Mouse (Mus musculus): Measurements from ENCODE around the gene Sema5b.

The Sema5b gene

DNA sequence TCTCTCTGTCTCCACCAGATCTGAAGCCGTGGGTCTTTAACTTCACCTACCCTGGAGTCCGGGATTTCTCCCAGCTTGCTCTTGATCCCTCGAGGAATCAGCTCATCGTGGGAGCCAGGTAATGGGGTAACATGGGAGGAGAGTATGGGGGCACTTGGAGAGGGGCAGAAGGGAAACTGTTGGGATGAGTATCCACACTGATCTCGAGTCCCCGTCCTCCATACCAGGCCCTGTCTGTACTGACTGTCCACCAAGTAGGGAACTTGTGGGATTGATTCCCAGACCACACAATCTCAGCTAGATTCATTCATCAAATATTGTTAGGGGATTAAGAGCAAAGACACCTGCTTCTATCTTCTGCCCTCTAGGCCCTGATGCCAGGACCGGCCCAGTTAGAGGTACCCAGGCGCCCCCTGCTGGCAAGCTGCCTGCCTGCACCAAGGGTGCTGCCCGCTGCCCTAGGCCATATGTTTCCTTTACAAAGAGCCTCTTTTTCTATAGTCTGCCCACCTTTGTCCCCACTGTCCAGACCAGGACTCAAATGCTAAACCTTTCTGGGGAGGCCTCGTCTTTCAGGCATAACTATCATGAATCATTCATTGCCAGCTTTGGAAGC, 87.2 kb downstream of the Sema5b start:
- in situ Hi-C loops (cut with MboI; ENCODE audit: low sequenced_read_pairs) = no loop called here

GRCm38 (mm10) chr16:35630470-35631183, 89.7 kb downstream of the Sema5b start:
- in situ Hi-C loops (cut with MboI; ENCODE audit: low sequenced_read_pairs) = no loop called here

GRCm38 (mm10) chr16:35633058-35633457, 92.1 kb downstream of the Sema5b start:
- in situ Hi-C loops (cut with MboI; ENCODE audit: low sequenced_read_pairs) = no loop called here

- in situ Hi-C loops (cut with MboI; ENCODE audit: low sequenced_read_pairs) = no loop called here
Observed at GRCm38 (mm10) chr16:35634971-35635370, 94.0 kb downstream of the Sema5b start.

- in situ Hi-C loops (cut with MboI; ENCODE audit: low sequenced_read_pairs) = no loop called here
Observed at GRCm38 (mm10) chr16:35639505-35639904, 98.6 kb downstream of the Sema5b start.

DNA sequence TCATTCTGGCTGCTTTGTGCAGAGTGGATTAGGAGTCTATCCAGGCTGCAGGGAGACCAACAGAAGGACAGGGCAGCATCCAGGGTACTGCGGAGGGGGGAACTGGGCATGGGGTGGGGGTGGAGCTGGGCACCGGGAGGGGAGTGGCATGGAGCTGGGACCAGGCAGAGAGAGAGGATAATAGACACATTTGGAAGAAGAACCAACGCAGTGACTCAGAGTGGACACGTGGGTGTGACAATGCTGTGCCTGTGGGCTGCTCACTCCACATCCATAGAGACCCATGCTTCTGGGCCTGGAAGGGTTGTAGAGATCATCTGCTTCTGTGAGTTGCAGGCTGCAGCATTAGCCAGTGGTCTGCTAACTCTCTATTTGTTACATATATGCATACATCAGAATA, 107.9 kb downstream of the Sema5b start:
- in situ Hi-C loops (cut with MboI; ENCODE audit: low sequenced_read_pairs) = no loop called here

- in situ Hi-C loops (cut with MboI; ENCODE audit: low sequenced_read_pairs) = no loop called here
Observed at GRCm38 (mm10) chr16:35652206-35652605, 111.3 kb downstream of the Sema5b start.

- in situ Hi-C loops (cut with MboI; ENCODE audit: low sequenced_read_pairs) = no loop called here
Observed at GRCm38 (mm10) chr16:35652706-35653105, 111.8 kb downstream of the Sema5b start.

GRCm38 (mm10) chr16:35653951-35654350, 113.0 kb downstream of the Sema5b start:
- in situ Hi-C loops (cut with MboI; ENCODE audit: low sequenced_read_pairs) = no loop called here

DNA sequence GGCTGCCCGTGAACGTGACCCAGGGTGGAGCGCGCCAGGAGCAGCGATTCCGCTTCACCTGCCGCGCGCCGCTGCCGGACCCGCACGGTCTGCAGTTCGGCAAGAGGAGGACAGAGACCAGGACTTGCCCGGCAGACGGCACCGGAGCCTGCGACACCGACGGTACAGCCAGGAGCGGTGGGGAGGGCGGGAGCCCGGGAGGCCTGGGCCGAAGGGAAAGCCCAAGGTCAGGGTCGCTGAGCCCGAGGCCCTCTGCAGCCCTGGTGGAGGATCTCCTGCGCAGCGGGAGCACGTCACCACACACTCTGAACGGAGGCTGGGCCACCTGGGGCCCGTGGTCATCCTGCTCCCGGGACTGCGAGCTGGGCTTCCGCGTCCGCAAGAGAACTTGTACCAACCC, 119.3 kb downstream of the Sema5b start:
- in situ Hi-C loops (cut with MboI; ENCODE audit: low sequenced_read_pairs) = no loop called here

GRCm38 (mm10) chr16:35663831-35664414, 123.0 kb downstream of the Sema5b start:
- in situ Hi-C loops (cut with MboI; ENCODE audit: low sequenced_read_pairs) = no loop called here

DNA sequence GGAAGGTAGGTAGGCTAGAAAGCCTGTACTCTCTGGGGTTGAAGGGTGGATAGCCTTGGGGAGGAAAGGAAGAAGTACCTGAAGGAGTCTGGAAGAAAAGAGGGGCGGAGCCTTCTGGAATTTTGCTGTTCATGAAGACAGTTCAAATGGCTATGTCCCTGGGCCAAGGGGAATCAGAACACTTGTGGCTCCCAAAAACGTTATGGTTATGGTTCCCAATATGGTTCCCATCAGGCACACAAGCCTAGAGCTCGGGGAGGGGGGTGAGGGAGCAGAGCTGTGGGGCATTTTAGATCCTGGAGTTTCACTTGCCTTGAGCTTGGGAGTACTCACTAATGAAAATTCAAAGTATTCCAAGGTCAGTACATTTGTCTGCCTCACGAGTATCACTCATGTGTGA, 123.9 kb downstream of the Sema5b start:
- in situ Hi-C loops (cut with MboI; ENCODE audit: low sequenced_read_pairs) = no loop called here

GRCm38 (mm10) chr16:35677511-35678113, 136.7 kb downstream of the Sema5b start:
- in situ Hi-C loops (cut with MboI; ENCODE audit: low sequenced_read_pairs) = no loop called here

DNA sequence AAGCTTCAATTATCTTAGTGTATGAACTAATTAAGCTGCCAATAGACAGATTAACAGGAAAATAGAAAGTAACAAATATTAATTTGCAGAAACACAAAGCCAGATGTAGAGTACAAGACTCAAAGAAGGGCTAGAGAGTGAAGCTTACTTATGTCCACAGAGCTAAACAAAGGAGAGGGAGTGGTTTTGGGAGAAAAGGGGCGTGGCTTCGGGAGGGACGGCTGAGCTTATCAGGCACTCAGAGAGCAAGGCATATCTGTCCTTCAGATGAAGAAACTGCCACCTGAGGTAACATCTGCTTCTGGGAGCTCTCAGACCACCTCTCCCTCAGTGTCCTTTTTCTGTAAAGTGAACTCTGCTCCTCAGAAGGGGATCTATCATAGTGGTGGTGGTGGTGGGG, 137.5 kb downstream of the Sema5b start:
- in situ Hi-C loops (cut with MboI; ENCODE audit: low sequenced_read_pairs) = no loop called here

- in situ Hi-C loops (cut with MboI; ENCODE audit: low sequenced_read_pairs) = no loop called here
Observed at GRCm38 (mm10) chr16:35681327-35682108, 140.6 kb downstream of the Sema5b start.

- in situ Hi-C loops (cut with MboI; ENCODE audit: low sequenced_read_pairs) = no loop called here
Observed at GRCm38 (mm10) chr16:35685027-35685426, 144.1 kb downstream of the Sema5b start.

DNA sequence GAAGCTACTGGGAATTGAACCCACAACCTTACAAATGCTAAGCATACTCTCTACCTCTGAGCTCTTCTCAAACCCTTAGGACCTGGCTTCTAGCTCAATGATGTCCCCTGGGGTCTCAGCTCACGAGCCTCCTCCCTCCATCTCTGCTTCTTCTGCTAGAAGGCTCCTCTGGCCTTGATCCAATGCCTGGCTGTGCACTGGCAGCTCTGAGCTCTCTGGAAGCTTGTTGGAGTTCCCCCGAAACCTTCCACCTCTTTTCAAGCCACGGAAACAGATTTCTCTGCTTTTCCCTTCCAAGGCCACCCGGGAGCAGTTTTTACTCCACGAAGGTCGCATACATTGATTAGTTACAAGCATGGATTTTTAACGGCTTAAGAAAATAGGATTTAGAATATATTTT, 145.5 kb downstream of the Sema5b start:
- in situ Hi-C loops (cut with MboI; ENCODE audit: low sequenced_read_pairs) = no loop called here

DNA sequence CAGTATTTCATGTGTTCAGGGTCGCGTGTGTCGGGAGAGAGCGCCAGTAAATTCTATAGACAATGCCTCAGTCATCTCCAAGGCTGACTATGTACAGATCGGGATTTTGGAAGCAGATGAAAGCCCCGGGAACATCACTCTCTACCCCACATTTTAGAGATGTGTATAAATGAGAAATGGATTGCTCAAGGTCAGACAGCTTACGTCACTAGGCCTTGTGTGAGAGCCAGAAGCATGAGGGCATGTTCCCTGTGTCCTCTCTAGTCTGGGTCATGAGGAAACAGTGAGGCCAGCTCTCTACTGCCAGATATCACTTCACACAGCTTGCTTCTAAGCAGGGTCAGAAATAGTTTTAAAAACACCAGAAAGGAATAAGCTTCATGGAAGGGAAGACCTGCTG, 150.7 kb downstream of the Sema5b start:
- in situ Hi-C loops (cut with MboI; ENCODE audit: low sequenced_read_pairs) = no loop called here

DNA sequence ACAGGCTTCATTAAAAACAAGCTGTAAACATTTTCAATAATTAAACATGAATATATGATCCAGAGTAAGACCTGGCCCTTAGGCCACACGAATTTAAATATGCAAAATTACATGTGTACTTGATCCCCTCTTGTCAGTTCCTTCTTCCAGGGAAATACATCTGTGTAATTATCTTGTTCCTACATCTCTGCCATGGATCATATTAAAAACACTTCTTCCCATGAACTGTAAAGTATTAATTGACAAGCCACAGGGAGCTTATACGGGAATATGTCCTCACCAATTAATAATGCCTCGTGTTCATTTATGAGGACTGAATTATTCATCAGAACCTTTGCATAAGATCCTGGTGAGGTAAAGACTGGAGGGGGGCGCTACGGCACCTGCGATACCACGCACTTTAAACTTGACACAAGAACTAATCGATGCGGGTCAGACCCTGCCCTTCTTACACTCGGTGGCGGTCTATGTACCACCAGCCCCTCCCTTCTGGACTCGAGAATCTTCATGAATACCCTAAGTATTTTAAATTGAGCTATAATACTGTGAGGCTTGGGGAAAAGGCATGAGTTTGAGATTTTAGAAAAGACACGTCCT, 153.4 kb downstream of the Sema5b start:
- in situ Hi-C loops (cut with MboI; ENCODE audit: low sequenced_read_pairs) = no loop called here

GRCm38 (mm10) chr16:35696103-35696502, 155.2 kb downstream of the Sema5b start:
- in situ Hi-C loops (cut with MboI; ENCODE audit: low sequenced_read_pairs) = no loop called here

DNA sequence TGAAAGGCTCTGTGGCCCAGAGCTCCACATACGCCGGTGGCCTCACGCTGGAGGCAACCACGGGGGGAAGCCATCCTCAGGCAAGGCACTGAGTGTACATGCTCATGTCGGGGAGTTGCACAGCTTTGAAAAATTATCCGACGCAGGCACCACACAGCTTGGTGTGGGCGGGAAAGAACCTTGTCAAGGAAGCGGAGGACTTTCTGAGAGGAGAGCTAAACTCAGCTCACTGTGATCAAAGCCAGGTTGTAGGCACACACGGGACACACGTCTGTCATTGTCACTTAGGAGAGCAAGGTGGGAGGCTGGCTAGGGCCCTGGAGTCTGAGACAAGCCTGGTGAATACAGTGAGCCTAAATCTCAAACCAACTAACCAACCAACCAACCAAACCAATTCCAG, 160.9 kb downstream of the Sema5b start:
- in situ Hi-C loops (cut with MboI; ENCODE audit: low sequenced_read_pairs) = no loop called here

All from CH12F3 (cell line).